Mouse (Mus musculus): ENCODE measurements around the gene Slc25a4. TPM values are rescaled to one million over a fixed set of nuclear protein-coding genes. Genes with fewer than 3 reads are reported as not detected.

The Slc25a4 gene
- polyA plus RNA-seq, 1 experiment from 2014 or later, result 461 TPM

DNA sequence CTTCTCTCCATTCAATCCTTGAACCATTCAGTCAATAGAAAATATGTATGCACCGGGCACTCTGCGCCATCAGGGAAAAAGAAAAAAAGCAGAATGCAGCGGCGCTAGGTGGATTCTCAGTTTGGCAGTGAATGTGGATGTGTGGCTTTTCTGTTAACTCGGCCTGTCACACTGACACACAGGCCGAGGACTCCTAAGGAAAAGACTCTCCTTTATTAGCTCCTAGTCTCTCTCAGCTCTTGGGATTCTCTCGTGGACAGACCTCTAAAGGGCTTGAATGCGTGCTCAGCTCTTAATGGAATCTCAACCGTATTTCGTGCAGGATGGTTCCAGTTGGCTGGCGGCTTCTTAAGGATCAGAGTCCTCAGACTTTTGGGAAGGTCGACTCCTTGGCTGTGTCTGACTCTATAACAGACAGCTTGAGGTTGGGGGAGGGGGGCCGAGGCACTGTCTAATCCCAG lies 557 bp upstream of the Slc25a4 start:
- no peak for ATAC-seq (ENCODE audit: insufficient read depth, low FRiP score)
- Histone ChIP-seq H3K4me1 (ENCODE audit: control insufficient read depth, insufficient read depth, low read length) (peaks cover 19% of the 10 kb centered on the region), H3K9me3 (replicated peaks; ENCODE audit: control insufficient read depth, low read length) (no peaks in the 10 kb centered on the region), H3K27me3 (ENCODE audit: control insufficient read depth, insufficient read depth, low read length) (no peaks in the 10 kb centered on the region), H3K9ac (ENCODE audit: low read length) (peak overlapping the region; percentile 93), H3K4me2 (ENCODE audit: low read depth, low read length) (peak overlapping the region; percentile 64), H3K27ac (ENCODE audit: low read length) (peak overlapping the region; percentile 82), H3K36me3 (ENCODE audit: control insufficient read depth, insufficient read depth, low read length) (0 out of 2 replicates have a peak, but pooled peaks cover 6% of the 10 kb centered on the region), H3K4me3 (replicated peaks; ENCODE audit: low read length) (peak overlapping the region; percentile 81)
- WGBS, result 12% methylated on average over 13 of the region's 13 CpGs

GRCm38 (mm10) chr8:46209057-46209456 lies 2.0 kb downstream of the Slc25a4 start:
- Histone ChIP-seq H3K27me3 (ENCODE audit: control insufficient read depth, insufficient read depth, low read length) (no peaks in the 10 kb centered on the region), H3K9ac (ENCODE audit: low read length) (peak overlapping the region; percentile 43), H3K4me2 (ENCODE audit: low read depth, low read length) (peak overlapping the region; percentile 64), H3K27ac (ENCODE audit: low read length) (no peak overlapping the region), H3K36me3 (ENCODE audit: control insufficient read depth, insufficient read depth, low read length) (0 out of 2 replicates have a peak, but pooled peaks cover 10% of the 10 kb centered on the region), H3K9me3 (replicated peaks; ENCODE audit: control insufficient read depth, low read length) (no peaks in the 10 kb centered on the region), H3K4me1 (ENCODE audit: control insufficient read depth, insufficient read depth, low read length) (peaks cover 19% of the 10 kb centered on the region), H3K4me3 (replicated peaks; ENCODE audit: low read length) (peak overlapping the region; percentile 81)
- ATAC-seq (ENCODE audit: insufficient read depth, low FRiP score), result no peak
- 78% methylated on average over 15 of the region's 15 CpGs for WGBS

DNA sequence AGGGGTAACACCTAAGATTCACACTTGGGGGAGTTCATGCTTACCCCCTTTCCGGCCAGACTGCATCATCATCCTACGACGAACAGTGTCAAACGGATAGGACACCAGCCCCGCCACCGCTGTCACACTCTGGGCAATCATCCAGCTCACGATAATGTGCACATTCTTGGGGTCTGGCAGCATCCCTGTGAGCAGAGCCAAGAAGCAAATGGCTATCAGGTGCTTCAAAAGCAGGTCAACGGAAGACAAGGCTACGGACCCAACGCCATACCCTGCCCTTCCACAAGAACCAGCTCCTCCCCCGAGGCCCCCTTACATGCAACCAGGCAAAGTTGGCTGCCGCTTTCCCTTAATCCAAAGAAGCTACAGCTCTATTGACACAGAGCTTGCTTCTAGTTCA lies 2.7 kb downstream of the Slc25a4 start:
- ATAC-seq (ENCODE audit: insufficient read depth, low FRiP score), result no peak
- Histone ChIP-seq H3K9me3 (replicated peaks; ENCODE audit: control insufficient read depth, low read length) (no peaks in the 10 kb centered on the region), H3K27ac (ENCODE audit: low read length) (no peak overlapping the region), H3K4me3 (replicated peaks; ENCODE audit: low read length) (peak overlapping the region; percentile 81; the same call in 1 of the 2 replicates), H3K4me2 (ENCODE audit: low read depth, low read length) (peak overlapping the region; percentile 64), H3K9ac (ENCODE audit: low read length) (no peak overlapping the region), H3K36me3 (ENCODE audit: control insufficient read depth, insufficient read depth, low read length) (0 out of 2 replicates have a peak, but pooled peaks cover 10% of the 10 kb centered on the region), H3K27me3 (ENCODE audit: control insufficient read depth, insufficient read depth, low read length) (no peaks in the 10 kb centered on the region), H3K4me1 (ENCODE audit: control insufficient read depth, insufficient read depth, low read length) (peaks cover 19% of the 10 kb centered on the region)
- WGBS, result 80% methylated on average over 12 of the region's 12 CpGs

GRCm38 (mm10) chr8:46206107-46206506 lies 5.0 kb downstream of the Slc25a4 start:
- no peak overlapping the region for H3K27ac ChIP-seq (ENCODE audit: low read length)
- H3K4me2 ChIP-seq (ENCODE audit: low read depth, low read length), result no peak overlapping the region
- no peaks in the 10 kb centered on the region for H3K27me3 ChIP-seq (ENCODE audit: control insufficient read depth, insufficient read depth, low read length)
- ATAC-seq (ENCODE audit: insufficient read depth, low FRiP score), result no peak
- 87% methylated on average over 6 of the region's 6 CpGs for WGBS
- H3K9ac ChIP-seq (ENCODE audit: low read length), result no peak overlapping the region
- H3K36me3 ChIP-seq (ENCODE audit: control insufficient read depth, insufficient read depth, low read length), result 0 out of 2 replicates have a peak, but pooled peaks cover 10% of the 10 kb centered on the region
- no peaks in the 10 kb centered on the region for H3K9me3 ChIP-seq (replicated peaks; ENCODE audit: control insufficient read depth, low read length)
- peaks cover 16% of the 10 kb centered on the region for H3K4me1 ChIP-seq (ENCODE audit: control insufficient read depth, insufficient read depth, low read length)
- H3K4me3 ChIP-seq (replicated peaks; ENCODE audit: low read length), result no peak overlapping the region

DNA sequence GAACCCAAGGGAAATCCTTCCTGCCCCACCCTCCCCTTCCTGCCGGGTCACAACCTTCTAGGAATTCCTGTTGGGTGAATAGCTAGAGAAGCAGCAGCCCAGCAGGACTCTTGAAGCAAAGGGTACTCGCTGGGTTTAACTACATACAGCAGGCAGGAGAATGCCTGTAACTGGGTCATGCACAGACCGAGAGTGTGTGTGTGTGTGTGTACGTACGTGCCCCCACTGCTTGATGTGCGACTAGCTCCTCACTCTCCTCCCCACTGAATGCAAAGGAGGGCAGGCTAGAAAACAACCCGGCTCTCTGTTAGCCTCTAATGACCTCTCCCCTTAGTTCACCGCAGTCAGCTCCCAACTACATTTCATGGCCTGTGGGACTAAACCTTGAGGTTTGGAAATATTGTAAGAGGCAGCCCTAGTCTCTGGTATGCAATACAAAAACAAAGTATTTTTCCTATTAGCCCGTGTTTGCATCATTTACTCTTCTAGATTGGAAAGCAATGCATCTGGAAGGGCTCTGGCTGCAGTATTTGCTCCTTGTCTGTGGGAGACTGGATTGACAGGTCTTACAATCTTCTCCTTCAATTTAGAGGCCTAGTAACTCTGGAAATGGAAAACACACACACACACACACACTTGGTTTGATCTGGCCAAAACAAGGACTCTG lies 6.0 kb downstream of the Slc25a4 start:
- Histone ChIP-seq H3K4me1 (ENCODE audit: control insufficient read depth, insufficient read depth, low read length) (peaks cover 16% of the 10 kb centered on the region), H3K27ac (ENCODE audit: low read length) (no peak overlapping the region), H3K9me3 (replicated peaks; ENCODE audit: control insufficient read depth, low read length) (no peaks in the 10 kb centered on the region), H3K27me3 (ENCODE audit: control insufficient read depth, insufficient read depth, low read length) (no peaks in the 10 kb centered on the region), H3K9ac (ENCODE audit: low read length) (no peak overlapping the region), H3K4me2 (ENCODE audit: low read depth, low read length) (no peak overlapping the region), H3K36me3 (ENCODE audit: control insufficient read depth, insufficient read depth, low read length) (0 out of 2 replicates have a peak, but pooled peaks cover 10% of the 10 kb centered on the region), H3K4me3 (replicated peaks; ENCODE audit: low read length) (no peak overlapping the region)
- WGBS, result 75% methylated on average over 9 of the region's 9 CpGs
- no peak for ATAC-seq (ENCODE audit: insufficient read depth, low FRiP score)

- Histone ChIP-seq H3K4me1 (ENCODE audit: control insufficient read depth, insufficient read depth, low read length) (peaks cover 12% of the 10 kb centered on the region), H3K4me2 (ENCODE audit: low read depth, low read length) (no peak overlapping the region), H3K36me3 (ENCODE audit: control insufficient read depth, insufficient read depth, low read length) (0 out of 2 replicates have a peak, but pooled peaks cover 10% of the 10 kb centered on the region), H3K9ac (ENCODE audit: low read length) (no peak overlapping the region), H3K27me3 (ENCODE audit: control insufficient read depth, insufficient read depth, low read length) (no peaks in the 10 kb centered on the region), H3K9me3 (replicated peaks; ENCODE audit: control insufficient read depth, low read length) (no peaks in the 10 kb centered on the region), H3K27ac (ENCODE audit: low read length) (no peak overlapping the region), H3K4me3 (replicated peaks; ENCODE audit: low read length) (no peak overlapping the region)
- no peak for ATAC-seq (ENCODE audit: insufficient read depth, low FRiP score)
- 84% methylated on average over 3 of the region's 3 CpGs for WGBS
These were observed 6.8 kb downstream of the Slc25a4 start for GRCm38 (mm10) chr8:46204301-46204700.

DNA sequence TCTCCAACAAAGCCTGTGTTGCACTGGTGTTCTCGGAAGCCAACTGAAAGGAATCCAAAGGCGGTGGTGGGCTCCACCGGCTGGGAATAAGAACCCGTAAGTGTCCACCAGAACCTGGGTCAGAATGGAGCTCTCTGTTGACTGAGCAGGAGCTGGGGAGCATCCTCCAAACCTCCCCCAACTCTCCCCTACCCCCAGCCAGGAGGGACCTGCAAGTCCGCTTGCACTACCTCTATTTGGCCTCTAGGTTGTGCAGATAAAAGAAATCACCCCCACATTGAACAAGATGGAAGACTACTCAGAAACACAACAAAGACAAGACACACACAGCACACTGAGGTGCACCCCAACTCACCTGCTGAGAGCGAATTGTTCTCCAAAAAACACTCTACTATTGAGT lies 8.7 kb downstream of the Slc25a4 start:
- Histone ChIP-seq H3K27me3 (ENCODE audit: control insufficient read depth, insufficient read depth, low read length) (no peaks in the 10 kb centered on the region), H3K9ac (ENCODE audit: low read length) (no peak overlapping the region), H3K36me3 (ENCODE audit: control insufficient read depth, insufficient read depth, low read length) (0 out of 2 replicates have a peak, but pooled peaks cover 4% of the 10 kb centered on the region), H3K4me2 (ENCODE audit: low read depth, low read length) (no peak overlapping the region), H3K9me3 (replicated peaks; ENCODE audit: control insufficient read depth, low read length) (no peaks in the 10 kb centered on the region), H3K4me1 (ENCODE audit: control insufficient read depth, insufficient read depth, low read length) (no peaks in the 10 kb centered on the region), H3K27ac (ENCODE audit: low read length) (no peak overlapping the region), H3K4me3 (replicated peaks; ENCODE audit: low read length) (no peak overlapping the region)
- ATAC-seq (ENCODE audit: insufficient read depth, low FRiP score), result no peak
- 89% methylated on average over 6 of the region's 6 CpGs for WGBS

- Histone ChIP-seq H3K9ac (ENCODE audit: low read length) (no peak overlapping the region), H3K4me2 (ENCODE audit: low read depth, low read length) (no peak overlapping the region), H3K9me3 (replicated peaks; ENCODE audit: control insufficient read depth, low read length) (no peaks in the 10 kb centered on the region), H3K36me3 (ENCODE audit: control insufficient read depth, insufficient read depth, low read length) (0 out of 2 replicates have a peak, but pooled peaks cover 4% of the 10 kb centered on the region), H3K4me3 (replicated peaks; ENCODE audit: low read length) (no peak overlapping the region), H3K4me1 (ENCODE audit: control insufficient read depth, insufficient read depth, low read length) (no peaks in the 10 kb centered on the region), H3K27me3 (ENCODE audit: control insufficient read depth, insufficient read depth, low read length) (no peaks in the 10 kb centered on the region), H3K27ac (ENCODE audit: low read length) (no peak overlapping the region)
- WGBS, result 79% methylated on average over 5 of the region's 5 CpGs
- ATAC-seq (ENCODE audit: insufficient read depth, low FRiP score), result no peak
These were observed 13.4 kb downstream of the Slc25a4 start for GRCm38 (mm10) chr8:46197673-46198072.

- H3K36me3 ChIP-seq (ENCODE audit: control insufficient read depth, insufficient read depth, low read length), result 0 out of 2 replicates have a peak, but pooled peaks cover 4% of the 10 kb centered on the region
- H3K4me2 ChIP-seq (ENCODE audit: low read depth, low read length), result no peak overlapping the region
- no peak for ATAC-seq (ENCODE audit: insufficient read depth, low FRiP score)
- no peak overlapping the region for H3K27ac ChIP-seq (ENCODE audit: low read length)
- H3K4me1 ChIP-seq (ENCODE audit: control insufficient read depth, insufficient read depth, low read length), result no peaks in the 10 kb centered on the region
- H3K27me3 ChIP-seq (ENCODE audit: control insufficient read depth, insufficient read depth, low read length), result no peaks in the 10 kb centered on the region
- H3K4me3 ChIP-seq (replicated peaks; ENCODE audit: low read length), result no peak overlapping the region
- WGBS, result 85% methylated on average over 3 of the region's 3 CpGs
- no peaks in the 10 kb centered on the region for H3K9me3 ChIP-seq (replicated peaks; ENCODE audit: control insufficient read depth, low read length)
- H3K9ac ChIP-seq (ENCODE audit: low read length), result no peak overlapping the region
These were observed 14.2 kb downstream of the Slc25a4 start for GRCm38 (mm10) chr8:46196877-46197276.
